Mouse (Mus musculus) c-Kit-positive CD71-positive TER-119-negative erythroid progenitor cells, embryonic 14.5 days (primary cell): ENCODE measurements around the gene Selenof.

Source experiments
- DNase-seq: peaks from one replicate; pipeline ENCODE4 v3.0.0-alpha.2; 2013; ENCODE audit warnings: low read depth

Selenof gene

DNA sequence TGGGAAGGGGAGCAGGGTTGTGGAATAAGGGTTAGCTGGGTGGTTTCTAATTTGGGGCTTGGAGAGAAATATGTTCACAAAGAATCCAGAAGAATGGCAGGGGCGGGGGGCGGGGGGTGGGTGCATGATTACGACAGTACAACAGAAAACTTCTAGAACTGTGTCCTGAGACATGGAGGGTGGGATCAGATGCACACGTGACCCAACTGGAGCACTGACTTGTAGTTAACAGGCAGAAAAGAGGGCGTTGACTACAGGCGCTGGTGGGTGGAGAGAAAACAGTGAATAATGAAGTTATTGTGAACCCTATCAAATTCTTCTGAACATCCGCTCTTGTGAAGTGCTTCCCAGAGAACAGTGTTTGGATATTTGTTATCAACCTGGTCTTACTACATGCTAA, 6.2 kb upstream of the Selenof start:
- no peak for DNase-seq

DNA sequence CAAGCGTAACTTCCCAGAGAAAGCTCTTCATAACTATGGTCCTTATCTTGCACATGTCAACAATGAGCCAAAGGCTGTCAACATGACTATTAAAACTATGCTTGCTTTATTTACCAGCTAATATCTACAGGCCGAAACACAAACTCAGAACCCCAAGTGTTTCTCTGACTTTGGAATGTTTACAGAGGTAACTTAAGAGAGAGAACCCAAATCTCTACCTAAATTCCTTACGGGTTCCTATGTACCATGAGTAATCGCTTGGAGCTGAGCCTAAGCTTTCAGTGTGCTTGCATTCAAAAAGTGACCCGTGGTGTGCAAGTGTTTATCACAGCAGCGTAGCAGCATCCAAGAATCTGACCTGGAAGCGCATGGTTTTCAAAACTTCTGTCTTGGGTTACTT, 4.9 kb upstream of the Selenof start:
- DNase-seq = no peak

GRCm38 (mm10) chr3:144568861-144569361, 1.2 kb upstream of the Selenof start:
- DNase-seq = no peak

GRCm38 (mm10) chr3:144569401-144569971, 618 bp upstream of the Selenof start:
- DNase-seq = no peak

DNA sequence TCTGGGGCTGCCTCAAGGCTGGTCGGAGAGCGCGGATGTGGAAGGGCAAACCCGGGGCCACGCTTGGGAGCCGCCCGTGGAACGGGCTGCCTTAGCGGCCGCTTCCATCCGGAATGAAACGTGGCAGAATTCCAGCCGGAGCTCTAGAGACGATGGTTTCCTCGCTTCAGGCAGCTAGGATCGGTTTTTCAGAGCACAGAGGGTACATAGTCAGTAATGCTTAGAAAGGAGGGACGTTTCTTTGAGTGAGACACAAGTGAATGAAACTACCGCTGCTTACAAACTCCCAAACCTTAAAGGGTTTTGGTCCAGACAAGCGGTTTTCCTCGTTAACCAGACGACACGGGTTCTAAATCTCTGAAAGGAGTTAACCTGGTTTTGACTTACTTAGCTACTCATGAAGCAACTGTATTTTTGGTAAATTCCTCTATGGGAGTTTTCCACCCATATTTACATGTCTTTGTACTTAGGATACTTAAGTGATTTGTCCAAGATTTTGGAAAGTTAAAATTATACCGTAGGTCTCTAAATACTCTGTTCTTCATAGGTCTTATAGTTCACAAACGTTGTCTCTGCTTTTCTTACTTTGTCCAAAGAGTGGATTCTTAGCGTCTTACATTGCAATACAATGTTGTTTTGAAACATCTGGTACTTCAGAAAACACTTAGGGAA, 848 bp downstream of the Selenof start:
- no peak for DNase-seq

GRCm38 (mm10) chr3:144574256-144574655, 4.2 kb downstream of the Selenof start:
- DNase-seq = no peak

- DNase-seq = no peak
These were observed 7.5 kb downstream of the Selenof start for GRCm38 (mm10) chr3:144577366-144578340.

GRCm38 (mm10) chr3:144578921-144579320, 8.8 kb downstream of the Selenof start:
- no peak for DNase-seq

DNA sequence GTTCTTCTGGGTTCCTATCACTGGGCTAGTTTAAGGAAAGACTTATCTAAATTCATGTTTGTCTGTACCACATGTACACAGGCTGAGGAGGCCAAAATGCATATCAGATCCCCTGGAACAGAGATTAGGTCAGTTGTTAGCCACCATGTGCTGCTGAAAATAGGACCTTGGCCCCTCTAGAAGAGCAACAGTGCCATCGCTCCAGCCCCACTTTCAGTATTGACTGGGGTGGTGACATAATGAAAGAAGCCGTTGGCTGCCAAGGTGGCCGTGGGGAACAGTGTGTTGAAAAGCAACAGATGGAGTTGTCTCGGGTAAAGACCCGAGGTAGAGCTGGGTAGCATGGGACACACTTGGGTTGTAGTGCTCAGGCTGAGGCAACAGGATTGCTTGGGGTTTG, 9.7 kb downstream of the Selenof start:
- no peak for DNase-seq

- no peak for DNase-seq
These were observed 10.2 kb downstream of the Selenof start for GRCm38 (mm10) chr3:144580281-144580680.

GRCm38 (mm10) chr3:144581842-144582241, 11.7 kb downstream of the Selenof start:
- DNase-seq = no peak

DNA sequence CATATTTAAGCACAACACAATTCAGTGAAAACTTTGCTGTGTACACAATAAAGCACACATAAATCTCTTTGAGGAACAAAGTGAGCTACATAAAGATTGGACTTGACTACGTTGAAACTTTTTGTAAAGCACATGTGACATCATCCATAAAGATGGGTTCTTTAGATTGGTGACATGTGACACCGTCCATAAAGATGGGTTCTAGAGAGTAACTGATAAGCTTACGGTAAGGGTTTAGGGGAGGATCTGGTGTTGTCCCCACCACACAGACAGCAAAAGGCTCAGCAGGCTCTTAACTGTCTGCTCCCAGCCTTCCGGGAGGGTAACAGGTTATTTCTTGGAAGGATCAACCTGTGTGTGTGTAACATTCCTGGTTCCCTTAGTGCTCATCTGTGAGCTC, 12.2 kb downstream of the Selenof start:
- no peak for DNase-seq

DNA sequence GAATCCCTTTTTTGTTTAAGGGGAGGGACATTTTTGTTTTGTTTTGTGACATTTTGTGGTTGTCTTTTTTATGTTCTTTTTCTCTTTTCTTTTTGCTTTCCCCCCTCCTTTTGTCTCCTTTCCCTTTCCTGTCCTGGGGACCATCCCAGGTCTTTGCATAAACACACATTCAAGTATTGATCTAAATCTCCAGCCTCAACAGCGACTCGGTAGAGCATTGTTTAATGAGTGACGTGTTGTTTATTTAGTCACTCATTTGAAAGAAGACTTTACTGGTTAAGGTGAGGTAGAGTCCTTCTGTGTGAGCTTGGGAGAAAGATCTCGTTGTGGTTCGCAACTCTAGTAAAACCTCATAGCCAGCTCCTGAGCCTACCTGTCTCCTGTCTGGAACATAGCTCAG, 13.7 kb downstream of the Selenof start:
- DNase-seq = no peak

GRCm38 (mm10) chr3:144584789-144585553, 14.9 kb downstream of the Selenof start:
- no peak for DNase-seq

DNA sequence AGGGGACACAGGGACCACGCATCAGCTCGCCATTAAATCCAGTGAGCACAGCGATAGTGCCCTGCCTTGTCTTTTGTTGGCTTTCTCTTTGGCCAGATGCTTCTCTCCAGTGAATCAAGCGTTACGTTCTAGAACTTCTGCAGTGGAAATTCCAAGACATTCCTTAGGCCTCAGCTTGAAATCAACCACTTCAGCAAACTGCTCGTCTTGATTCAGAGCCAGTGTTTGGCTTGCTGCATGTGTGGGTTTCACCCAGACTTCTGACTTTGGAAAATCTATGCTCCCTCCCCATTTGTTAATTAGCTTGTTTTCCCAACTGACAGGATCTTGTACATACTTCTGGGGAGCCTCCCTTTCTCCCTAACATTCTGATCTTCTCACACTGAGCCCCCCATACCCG, 16.6 kb downstream of the Selenof start:
- no peak for DNase-seq

DNA sequence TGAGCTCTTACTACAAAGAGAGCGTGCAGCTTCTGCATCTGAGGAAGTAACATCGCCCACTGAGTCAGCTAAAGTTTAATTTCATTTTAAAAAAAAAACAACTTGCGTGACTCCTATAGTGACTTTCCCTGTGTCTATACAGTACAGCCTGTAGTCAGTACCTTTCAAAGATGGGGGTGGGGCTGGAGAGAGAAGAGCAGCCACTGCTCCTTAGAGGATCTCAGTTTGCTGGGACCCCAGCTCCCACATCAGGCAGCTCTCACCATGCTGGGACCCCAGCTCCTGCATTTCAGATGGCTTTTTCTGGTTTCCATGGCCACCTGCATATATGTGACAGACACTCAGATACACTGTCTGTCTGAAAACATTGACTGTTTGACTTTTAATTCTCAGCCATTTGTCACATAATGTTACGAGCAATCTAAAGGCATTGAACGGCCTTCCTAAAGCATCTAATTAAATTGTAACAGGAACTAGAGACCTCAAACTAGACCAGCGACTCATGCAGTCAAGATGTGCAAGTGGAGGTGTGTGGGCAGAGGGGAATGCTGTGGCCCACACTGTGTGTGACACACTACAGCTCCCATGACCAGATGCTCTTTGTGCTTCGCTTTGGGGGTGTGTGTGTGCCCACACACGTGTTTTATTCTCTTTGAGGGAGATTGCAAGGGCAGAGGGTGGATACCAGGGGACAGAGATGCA, 19.2 kb downstream of the Selenof start:
- DNase-seq = no peak

DNA sequence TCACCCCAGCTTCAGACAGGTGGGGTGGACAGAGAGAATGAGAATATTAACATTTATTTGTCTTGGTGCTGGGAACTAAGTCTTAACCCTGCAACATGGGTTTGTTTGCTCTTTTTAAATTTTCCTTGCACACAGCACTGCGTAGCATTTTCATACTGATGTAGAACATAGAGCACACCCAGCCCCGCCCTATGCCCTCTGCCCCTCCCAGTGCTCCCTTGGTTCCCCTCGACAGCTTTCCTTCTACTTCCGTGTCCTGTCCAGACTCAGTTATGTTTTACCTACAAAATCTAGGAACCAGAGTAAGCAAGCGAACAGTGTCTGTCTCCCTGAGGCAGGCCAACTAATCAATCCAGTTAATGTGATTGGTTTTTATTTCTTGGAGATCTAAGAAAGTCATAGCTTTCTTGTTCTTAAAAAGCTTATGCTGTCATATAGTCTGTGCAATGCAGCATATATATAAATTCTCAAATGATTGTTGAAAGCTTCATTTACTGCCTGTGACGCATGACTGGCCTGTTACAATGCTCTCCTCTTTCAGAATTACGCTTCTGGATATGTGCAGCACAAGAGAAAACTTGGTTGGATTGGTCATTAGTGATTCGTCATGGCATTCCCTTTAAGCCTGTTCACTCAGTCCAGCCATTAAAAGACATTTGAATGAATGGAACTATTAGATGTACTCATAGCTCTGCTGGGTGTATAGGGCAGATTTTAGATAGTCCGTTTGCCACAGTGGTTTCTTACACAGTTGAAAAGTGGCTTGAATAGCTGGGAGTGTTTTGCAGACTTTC, 23.1 kb downstream of the Selenof start:
- no peak for DNase-seq

DNA sequence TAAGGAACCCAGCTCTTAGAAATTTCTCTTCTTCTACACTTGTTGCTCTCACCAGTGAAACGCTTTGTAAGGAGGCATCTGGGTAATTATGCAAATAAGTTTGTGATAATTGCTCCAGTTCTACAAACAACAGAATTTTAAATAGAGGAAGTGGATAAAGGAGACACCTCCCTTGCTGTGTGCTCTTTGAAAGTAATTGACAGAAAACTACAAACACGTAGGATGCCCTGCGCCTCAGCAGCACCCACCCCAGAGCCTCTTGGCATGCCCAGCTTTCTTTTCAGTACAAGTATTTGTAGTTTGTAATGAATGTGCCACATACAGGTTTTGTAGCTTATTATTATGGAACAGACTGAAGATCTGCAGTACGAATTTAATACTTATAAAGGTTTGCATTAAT, 27.0 kb downstream of the Selenof start:
- no peak for DNase-seq

DNA sequence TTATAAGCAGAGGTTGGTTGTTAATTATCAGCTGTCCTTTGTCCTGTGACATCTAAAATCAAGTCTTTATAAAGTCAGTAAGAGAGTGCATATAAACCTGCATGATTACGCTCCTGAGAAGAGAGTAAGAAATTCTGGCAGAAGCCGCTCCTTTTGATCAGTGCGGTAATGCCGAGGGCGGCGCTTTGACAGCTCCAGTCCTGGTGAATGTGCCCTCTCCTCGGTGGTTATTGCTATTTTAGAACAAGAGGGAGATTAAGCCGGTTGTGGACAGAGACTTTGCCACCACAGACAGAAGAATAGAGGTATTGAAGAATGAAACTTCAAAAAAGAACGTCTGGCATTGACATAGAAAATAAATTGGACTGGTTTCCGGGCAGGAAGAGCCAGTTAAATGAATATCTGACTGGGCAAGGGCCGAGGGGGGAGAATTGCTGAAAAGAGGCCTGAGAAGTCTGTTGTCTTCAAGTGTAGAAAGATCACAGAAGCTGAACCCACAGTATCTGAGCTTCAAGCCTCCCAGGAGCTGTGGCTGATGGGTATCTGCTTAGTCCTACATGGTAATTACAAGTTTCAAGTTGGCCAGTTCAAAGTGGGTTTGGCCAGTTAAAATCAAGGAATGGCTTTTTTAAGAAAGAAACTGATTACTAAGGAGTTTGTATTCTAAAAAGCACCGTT, 27.8 kb downstream of the Selenof start:
- DNase-seq = no peak

- no peak for DNase-seq
These were observed 32.3 kb downstream of the Selenof start for GRCm38 (mm10) chr3:144602413-144602812.
